Mouse (Mus musculus): Measurements from ENCODE around the gene Edn3.

The Edn3 gene

GRCm38 (mm10) chr2:174760479-174761121 lies at the start of gene Edn3:
TSS of gene Edn3 (plus strand) at chr2:174760619.
- DNase-seq (ENCODE audit: low spot score), result no peak

GRCm38 (mm10) chr2:174712043-174712442 lies 48.4 kb upstream of the Edn3 start:
- DNase-seq (ENCODE audit: low spot score), result no peak

GRCm38 (mm10) chr2:174715938-174716337 lies 44.5 kb upstream of the Edn3 start:
- DNase-seq (ENCODE audit: low spot score), result no peak

GRCm38 (mm10) chr2:174717857-174718256 lies 42.6 kb upstream of the Edn3 start:
- no peak for DNase-seq (ENCODE audit: low spot score)

GRCm38 (mm10) chr2:174727114-174727823 lies 33.1 kb upstream of the Edn3 start:
- no peak for DNase-seq (ENCODE audit: low spot score)

- DNase-seq (ENCODE audit: low spot score), result no peak
These were observed 28.5 kb upstream of the Edn3 start for GRCm38 (mm10) chr2:174731939-174732338.

- no peak for DNase-seq (ENCODE audit: low spot score)
These were observed 25.1 kb upstream of the Edn3 start for GRCm38 (mm10) chr2:174735270-174735669.

- no peak for DNase-seq (ENCODE audit: low spot score)
These were observed 13.2 kb upstream of the Edn3 start for GRCm38 (mm10) chr2:174747182-174747581.

- DNase-seq (ENCODE audit: low spot score), result no peak
These were observed 12.0 kb upstream of the Edn3 start for GRCm38 (mm10) chr2:174748381-174748780.

- DNase-seq (ENCODE audit: low spot score), result no peak
These were observed 7.2 kb upstream of the Edn3 start for GRCm38 (mm10) chr2:174753197-174753596.

- DNase-seq (ENCODE audit: low spot score), result no peak
These were observed 6.2 kb upstream of the Edn3 start for GRCm38 (mm10) chr2:174754231-174754630.

- no peak for DNase-seq (ENCODE audit: low spot score)
These were observed 1.2 kb upstream of the Edn3 start for GRCm38 (mm10) chr2:174759189-174759588.

- no peak for DNase-seq (ENCODE audit: low spot score)
These were observed 1.2 kb downstream of the Edn3 start for GRCm38 (mm10) chr2:174761452-174762101.

- no peak for DNase-seq (ENCODE audit: low spot score)
These were observed 1.9 kb downstream of the Edn3 start for GRCm38 (mm10) chr2:174762310-174762709.

GRCm38 (mm10) chr2:174768891-174769528 lies 8.6 kb downstream of the Edn3 start:
- no peak for DNase-seq (ENCODE audit: low spot score)

GRCm38 (mm10) chr2:174774177-174775111 lies 14.0 kb downstream of the Edn3 start:
- no peak for DNase-seq (ENCODE audit: low spot score)

- DNase-seq (ENCODE audit: low spot score), result no peak
These were observed 21.6 kb downstream of the Edn3 start for GRCm38 (mm10) chr2:174782016-174782415.

- DNase-seq (ENCODE audit: low spot score), result no peak
These were observed 22.5 kb downstream of the Edn3 start for GRCm38 (mm10) chr2:174782880-174783279.

GRCm38 (mm10) chr2:174788830-174789229 lies 28.4 kb downstream of the Edn3 start:
- no peak for DNase-seq (ENCODE audit: low spot score)

- DNase-seq (ENCODE audit: low spot score), result no peak
These were observed 32.2 kb downstream of the Edn3 start for GRCm38 (mm10) chr2:174792436-174793125.

GRCm38 (mm10) chr2:174793181-174793580 lies 32.8 kb downstream of the Edn3 start:
- no peak for DNase-seq (ENCODE audit: low spot score)
